Mouse (Mus musculus): ENCODE measurements at regions not wholly inside any gene's neighbourhood (a gene's known extent, or its start where the extent isn't known, plus 50 kb on each side); places are given as distances from the start of the nearest gene placed in this dataset.

- DNase-seq (ENCODE audit: low read depth, low spot score) = no peak
Observed at GRCm38 (mm10) chr3:134105112-134105511, 131.2 kb upstream of the Cxxc4 start.

GRCm38 (mm10) chr3:134105567-134105966 lies 130.7 kb upstream of the Cxxc4 start:
- no peak for DNase-seq (ENCODE audit: low read depth, low spot score)

GRCm38 (mm10) chr3:134114501-134114900 lies 121.8 kb upstream of the Cxxc4 start:
- DNase-seq (ENCODE audit: low read depth, low spot score) = no peak

- no peak for DNase-seq (ENCODE audit: low read depth, low spot score)
Observed at GRCm38 (mm10) chr3:134115007-134115406, 121.3 kb upstream of the Cxxc4 start.

- no peak for DNase-seq (ENCODE audit: low read depth, low spot score)
Observed at GRCm38 (mm10) chr3:134118898-134119297, 117.4 kb upstream of the Cxxc4 start.

- no peak for DNase-seq (ENCODE audit: low read depth, low spot score)
Observed at GRCm38 (mm10) chr3:134124982-134125381, 111.3 kb upstream of the Cxxc4 start.

GRCm38 (mm10) chr3:134130412-134130811 lies 105.9 kb upstream of the Cxxc4 start:
- DNase-seq (ENCODE audit: low read depth, low spot score) = no peak

GRCm38 (mm10) chr3:134145251-134145650 lies 91.0 kb upstream of the Cxxc4 start:
- no peak for DNase-seq (ENCODE audit: low read depth, low spot score)

GRCm38 (mm10) chr3:134145935-134146334 lies 90.3 kb upstream of the Cxxc4 start:
- peak; percentile 3 for DNase-seq (ENCODE audit: low read depth, low spot score)

GRCm38 (mm10) chr3:134146373-134147224 lies 89.7 kb upstream of the Cxxc4 start:
- peak; percentile 49 for DNase-seq (ENCODE audit: low read depth, low spot score)

GRCm38 (mm10) chr3:134162288-134162687 lies 74.0 kb upstream of the Cxxc4 start:
- DNase-seq (ENCODE audit: low read depth, low spot score) = no peak

- no peak for DNase-seq (ENCODE audit: low read depth, low spot score)
Observed at GRCm38 (mm10) chr3:134169922-134170321, 66.4 kb upstream of the Cxxc4 start.

GRCm38 (mm10) chr3:134172357-134172756 lies 63.9 kb upstream of the Cxxc4 start:
- no peak for DNase-seq (ENCODE audit: low read depth, low spot score)

GRCm38 (mm10) chr3:134178491-134179054 lies 57.7 kb upstream of the Cxxc4 start:
- DNase-seq (ENCODE audit: low read depth, low spot score) = no peak

GRCm38 (mm10) chr3:134184042-134184441 lies 52.2 kb upstream of the Cxxc4 start:
- no peak for DNase-seq (ENCODE audit: low read depth, low spot score)
